Comparison of ENCODE assay signal across 10 mouse cellular contexts in the genomic region with DNA sequence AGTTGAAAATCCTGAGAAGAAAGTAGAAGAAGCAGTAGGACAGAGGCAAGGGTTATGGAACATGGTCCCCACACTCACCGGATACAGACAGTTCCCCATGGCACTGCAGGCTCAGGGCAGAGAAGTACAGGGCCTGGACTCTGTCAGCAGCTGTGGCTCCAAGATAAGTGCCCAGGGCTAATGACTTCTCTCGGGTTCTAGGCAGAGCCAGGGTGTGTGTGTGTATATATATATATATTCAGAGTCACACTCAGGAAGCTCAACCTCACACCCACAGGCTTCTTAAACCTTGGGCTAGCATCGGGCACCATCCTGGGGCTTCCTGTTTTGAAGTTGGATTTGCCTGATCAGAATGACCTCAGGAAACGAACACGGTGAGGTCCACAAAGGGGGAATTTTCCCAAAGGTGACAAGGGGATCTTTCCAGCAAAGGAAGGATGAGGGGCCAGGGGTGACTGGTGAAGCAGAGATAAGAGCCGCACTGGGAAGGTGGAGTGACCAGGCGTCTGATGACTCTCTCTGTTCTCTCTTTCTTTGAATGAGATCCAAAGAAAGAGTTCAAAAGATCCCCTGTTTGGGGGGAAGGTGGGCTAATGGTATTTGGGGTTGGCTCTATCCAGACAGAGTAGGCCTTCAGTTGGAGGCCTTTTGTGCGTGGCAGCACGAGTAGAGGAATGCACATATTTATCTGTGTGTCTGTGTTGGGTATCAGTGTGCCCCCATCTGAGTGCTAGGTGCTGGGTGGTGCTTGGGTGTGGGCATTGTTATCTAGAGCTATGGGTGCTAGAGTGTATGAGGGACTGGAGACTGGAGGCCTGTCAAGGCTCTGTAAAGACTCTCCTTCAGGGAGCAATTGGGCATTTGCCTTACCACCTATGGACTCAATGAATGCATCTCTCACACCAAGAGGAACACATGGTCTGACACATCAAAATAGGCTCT. TPM values are rescaled to one million over a fixed set of nuclear protein-coding genes. Genes with fewer than 3 reads are reported as not detected.
DNase-seq lines count a peak whose midpoint lies in the region; ATAC-seq lines count a peak whose summit lies in the region.
"Had no signal": no experiment of that assay in that cellular context is flagged by ENCODE, and none has a peak within 500 bp of the region (broad histone marks: within the 10 kb centered on the region; RNA-seq: fewer than 3 reads in every experiment).

Gene Ackr1 (minus strand): TSS at position 439 of the 942 bp plus-strand sequence.

- H3K27me3 ChIP-seq in heart, embryonic 11.5 days (ENCODE audit: control insufficient read depth, insufficient read depth, low read length), result no peaks in the 10 kb centered on the region
- H3K27me3 ChIP-seq in hindbrain, embryonic 15.5 days, result no peaks in the 10 kb centered on the region
- H3K27me3 ChIP-seq in megakaryocyte, embryonic 14.5 days (replicated peaks), result peaks cover 2% of the 10 kb centered on the region
- H3K27me3 ChIP-seq: CH12.LX had no signal

- peak within 1 kb of the TSS; percentile 19; the same call in 1 of the 2 replicates for H3K4me3 ChIP-seq in heart, embryonic 11.5 days (ENCODE audit: low read depth, low read length)
- H3K4me3 ChIP-seq in hindbrain, embryonic 15.5 days, result no peak within 1 kb of the TSS
- H3K4me3 ChIP-seq in megakaryocyte, embryonic 14.5 days (replicated peaks), result peak within 1 kb of the TSS; percentile 93

- H3K9me3 ChIP-seq in heart, embryonic 11.5 days (replicated peaks; ENCODE audit: control insufficient read depth, low read length), result no peaks in the 10 kb centered on the region
- H3K9me3 ChIP-seq in hindbrain, embryonic 15.5 days, result no peaks in the 10 kb centered on the region
- H3K9me3 ChIP-seq in megakaryocyte, embryonic 14.5 days, result no peaks in the 10 kb centered on the region

- peak within 1 kb of the TSS; percentile 41 for H3K4me2 ChIP-seq in heart, embryonic 11.5 days
- H3K4me2 ChIP-seq in hindbrain, embryonic 15.5 days, result no peak within 1 kb of the TSS

- peak within 1 kb of the TSS; percentile 52; the same call in 1 of the 2 replicates for H3K9ac ChIP-seq in heart, embryonic 11.5 days (ENCODE audit: low read depth, low read length)
- H3K9ac ChIP-seq in hindbrain, embryonic 15.5 days, result no peak within 1 kb of the TSS

- no peak for DNase-seq in heart, postnatal 36 days
- DNase-seq in MEL-GATA-1-ER (ENCODE audit: extremely low read depth, low read depth), result peak; percentile 79
- no peak for DNase-seq in embryo, embryonic 9.5 days (ENCODE audit: extremely low spot score)
- DNase-seq in embryo, embryonic 10.5 days (ENCODE audit: low spot score), result no peak
- DNase-seq in right cerebral cortex, postnatal 25 days, result no peak
- DNase-seq: cerebellum, adult 11-12 months had no signal

- H3K27ac ChIP-seq in heart, embryonic 11.5 days (ENCODE audit: low read depth, low read length), result peak within 1 kb of the TSS; percentile 77
- H3K27ac ChIP-seq in hindbrain, embryonic 15.5 days (replicated peaks), result no peak within 1 kb of the TSS

- WGBS in heart, embryonic 11.5 days (ENCODE audit: insufficient replicate concordance), result 33% methylated on average over 9 of the region's 9 CpGs
- WGBS in hindbrain, embryonic 15.5 days, result 75% methylated on average over 9 of the region's 9 CpGs

- H3K4me1 ChIP-seq in heart, embryonic 11.5 days (ENCODE audit: control insufficient read depth, insufficient read depth, low read length), result peaks cover 14% of the 10 kb centered on the region
- 0 out of 2 replicates have a peak, but pooled peaks cover 5% of the 10 kb centered on the region for H3K4me1 ChIP-seq in hindbrain, embryonic 15.5 days (replicated peaks)
- peaks cover 91% of the 10 kb centered on the region for H3K4me1 ChIP-seq in megakaryocyte, embryonic 14.5 days

- ATAC-seq in heart, embryonic 11.5 days (replicated peaks; ENCODE audit: insufficient number of reproducible peaks, low FRiP score, low TSS enrichment), result peak; percentile 88
- ATAC-seq in hindbrain, embryonic 15.5 days (ENCODE audit: low FRiP score, low read depth), result no peak

- intact Hi-C loops in heart, postnatal 36 days (cut with DNase I), result no loop called here

- H3K36me3 ChIP-seq in heart, embryonic 11.5 days (ENCODE audit: control insufficient read depth, insufficient read depth, low read length), result no peaks in the 10 kb centered on the region
- H3K36me3 ChIP-seq in hindbrain, embryonic 15.5 days, result peaks cover 18% of the 10 kb centered on the region
- peaks cover 7% of the 10 kb centered on the region for H3K36me3 ChIP-seq in megakaryocyte, embryonic 14.5 days (replicated peaks; ENCODE audit: low read length)

RNA-seq across cellular contexts. Expression of gene Ackr1, which starts in this region (rescaled TPM):
- polyA plus RNA-seq in heart, embryonic 11.5 days (2014; fragmentation: Nextera tagmentation; extraction: Ambion mirVana), result 5.0 and 5.5 TPM in 2 replicates
- total RNA-seq in heart, postnatal 36 days (2021), result under 1 TPM; 0.38 to 0.78 TPM
- polyA plus RNA-seq in hindbrain, embryonic 15.5 days (2015; fragmentation: Nextera tagmentation; extraction: Ambion mirVana), result 18.6 and 19.9 TPM in 2 replicates
- 1.4 and 1.6 TPM in 2 replicates for polyA plus RNA-seq in megakaryocyte, embryonic 14.5 days (2012; ENCODE audit: insufficient read depth, low replicate concordance)
- total RNA-seq: CH12.LX had no signal
